Mouse (Mus musculus): ENCODE data around the gene Alpk3.

DNA sequence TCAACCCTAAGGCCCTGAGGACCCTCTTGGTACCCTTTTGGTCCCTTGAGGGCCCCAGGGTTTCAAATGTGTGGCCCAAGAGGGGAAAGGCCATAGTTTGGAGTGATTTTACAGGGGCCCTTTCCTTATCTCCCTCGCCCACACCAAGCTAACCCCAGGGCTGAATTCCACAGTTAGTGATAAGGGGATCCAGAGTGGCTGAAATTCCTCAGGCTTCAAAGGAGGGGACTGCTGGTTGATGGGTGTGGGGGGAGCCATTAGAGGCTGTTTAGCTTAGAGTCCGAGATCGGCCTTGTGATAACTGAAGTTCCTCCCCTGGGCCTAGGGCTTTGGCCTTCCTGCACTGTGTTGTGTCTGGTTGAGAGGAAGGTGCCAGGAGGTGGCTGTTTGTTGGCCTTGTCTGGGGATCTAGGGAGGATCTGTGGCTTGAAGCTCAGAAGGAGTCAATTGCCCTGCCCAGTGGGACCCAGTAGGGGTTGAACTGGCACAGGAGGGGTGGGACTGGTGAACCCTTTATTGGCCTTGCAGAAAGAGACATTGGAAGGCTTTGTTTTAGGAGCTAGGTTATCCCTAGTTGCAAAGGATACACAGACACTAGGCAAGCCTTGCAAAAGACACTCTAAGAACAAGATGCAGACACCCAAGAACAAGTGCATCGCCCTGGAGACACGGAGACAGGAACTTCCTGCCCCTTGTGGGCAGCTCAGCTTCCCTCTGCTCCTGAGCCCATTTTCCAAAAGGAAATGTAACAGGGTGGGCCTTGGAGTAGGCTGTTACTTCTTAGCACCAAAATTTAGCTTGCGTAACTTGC is 706 bp downstream of the Alpk3 start:
- no peak for TF ChIP-seq CTCF (IDR thresholded peaks at IDR 0.05; ENCODE audit: control insufficient read depth, insufficient read depth, insufficient replicate concordance, low read depth, low read length)
- no peak for TF ChIP-seq POLR2A (IDR thresholded peaks at IDR 0.05; ENCODE audit: control insufficient read depth, low read depth, low read length)
